Mouse (Mus musculus): Measurements from ENCODE around the gene Rpl15. TPM values are rescaled to one million over a fixed set of nuclear protein-coding genes. Genes with fewer than 3 reads are reported as not detected.
"Not testable (repeated sequence)": the region's sequence is repeated elsewhere in the genome, so short reads cannot be mapped to it uniquely, and the experiment has no call there.

Gene Rpl15
- polyA plus RNA-seq, 1 experiment from 2014 or later: 366 TPM

- no peaks in the 10 kb centered on the region for H3K9me3 ChIP-seq (ENCODE audit: low read length)
- H3K4me2 ChIP-seq (replicated peaks; ENCODE audit: low read depth, low read length): no peak overlapping the region
- H3K27me3 ChIP-seq (ENCODE audit: insufficient read depth, low read length): no peaks in the 10 kb centered on the region
- no peak overlapping the region for H3K27ac ChIP-seq (ENCODE audit: low read length)
- H3K9ac ChIP-seq (replicated peaks; ENCODE audit: low read length): no peak overlapping the region
- H3K4me3 ChIP-seq (ENCODE audit: low read length): no peak overlapping the region
- WGBS: 75% methylated on average over 3 of the region's 3 CpGs
- no peak for ATAC-seq (ENCODE audit: low FRiP score, low TSS enrichment)
- no peaks in the 10 kb centered on the region for H3K36me3 ChIP-seq (ENCODE audit: insufficient read depth, low read length)
- no peaks in the 10 kb centered on the region for H3K4me1 ChIP-seq (ENCODE audit: insufficient read depth, low read length)
Observed at GRCm38 (mm10) chr14:18292578-18292977, 21.4 kb upstream of the Rpl15 start.

- Histone ChIP-seq H3K9ac (replicated peaks; ENCODE audit: low read length) (no peak overlapping the region), H3K27me3 (ENCODE audit: insufficient read depth, low read length) (no peaks in the 10 kb centered on the region), H3K36me3 (ENCODE audit: insufficient read depth, low read length) (no peaks in the 10 kb centered on the region), H3K4me2 (replicated peaks; ENCODE audit: low read depth, low read length) (no peak overlapping the region), H3K4me1 (ENCODE audit: insufficient read depth, low read length) (no peaks in the 10 kb centered on the region), H3K27ac (ENCODE audit: low read length) (no peak overlapping the region), H3K9me3 (ENCODE audit: low read length) (no peaks in the 10 kb centered on the region), H3K4me3 (ENCODE audit: low read length) (no peak overlapping the region)
- ATAC-seq (ENCODE audit: low FRiP score, low TSS enrichment): no peak
- WGBS: 90% methylated on average over 3 of the region's 3 CpGs
Observed at GRCm38 (mm10) chr14:18292111-18292510, 20.9 kb upstream of the Rpl15 start.

- H3K9ac ChIP-seq (replicated peaks; ENCODE audit: low read length): no peak overlapping the region
- no peaks in the 10 kb centered on the region for H3K9me3 ChIP-seq (ENCODE audit: low read length)
- H3K27me3 ChIP-seq (ENCODE audit: insufficient read depth, low read length): no peaks in the 10 kb centered on the region
- ATAC-seq (ENCODE audit: low FRiP score, low TSS enrichment): no peak
- WGBS: 76% methylated on average over 2 of the region's 2 CpGs
- H3K27ac ChIP-seq (ENCODE audit: low read length): no peak overlapping the region
- H3K36me3 ChIP-seq (ENCODE audit: insufficient read depth, low read length): peaks cover 8% of the 10 kb centered on the region; the same call in 1 of the 2 replicates
- H3K4me1 ChIP-seq (ENCODE audit: insufficient read depth, low read length): no peaks in the 10 kb centered on the region
- no peak overlapping the region for H3K4me3 ChIP-seq (ENCODE audit: low read length)
- H3K4me2 ChIP-seq (replicated peaks; ENCODE audit: low read depth, low read length): no peak overlapping the region
Observed at GRCm38 (mm10) chr14:18287391-18287790, 16.2 kb upstream of the Rpl15 start.

- Histone ChIP-seq H3K4me2 (replicated peaks; ENCODE audit: low read depth, low read length) (no peak overlapping the region), H3K9me3 (ENCODE audit: low read length) (no peaks in the 10 kb centered on the region), H3K4me1 (ENCODE audit: insufficient read depth, low read length) (no peaks in the 10 kb centered on the region), H3K9ac (replicated peaks; ENCODE audit: low read length) (no peak overlapping the region), H3K27ac (ENCODE audit: low read length) (no peak overlapping the region), H3K4me3 (ENCODE audit: low read length) (no peak overlapping the region), H3K36me3 (ENCODE audit: insufficient read depth, low read length) (peaks cover 13% of the 10 kb centered on the region), H3K27me3 (ENCODE audit: insufficient read depth, low read length) (no peaks in the 10 kb centered on the region)
- WGBS: 84% methylated on average over 2 of the region's 2 CpGs
- no peak for ATAC-seq (ENCODE audit: low FRiP score, low TSS enrichment)
Observed at GRCm38 (mm10) chr14:18286441-18286840, 15.2 kb upstream of the Rpl15 start.

GRCm38 (mm10) chr14:18285476-18285875, 14.3 kb upstream of the Rpl15 start:
- no peak for ATAC-seq (ENCODE audit: low FRiP score, low TSS enrichment)
- Histone ChIP-seq H3K36me3 (ENCODE audit: insufficient read depth, low read length) (peaks cover 13% of the 10 kb centered on the region), H3K27ac (ENCODE audit: low read length) (no peak overlapping the region), H3K27me3 (ENCODE audit: insufficient read depth, low read length) (no peaks in the 10 kb centered on the region), H3K4me3 (ENCODE audit: low read length) (no peak overlapping the region), H3K9ac (replicated peaks; ENCODE audit: low read length) (no peak overlapping the region), H3K9me3 (ENCODE audit: low read length) (no peaks in the 10 kb centered on the region), H3K4me2 (replicated peaks; ENCODE audit: low read depth, low read length) (no peak overlapping the region), H3K4me1 (ENCODE audit: insufficient read depth, low read length) (no peaks in the 10 kb centered on the region)
- 92% methylated on average over 3 of the region's 3 CpGs for WGBS

GRCm38 (mm10) chr14:18284581-18284980, 13.4 kb upstream of the Rpl15 start:
- Histone ChIP-seq H3K9ac (replicated peaks; ENCODE audit: low read length) (no peak overlapping the region), H3K27me3 (ENCODE audit: insufficient read depth, low read length) (no peaks in the 10 kb centered on the region), H3K36me3 (ENCODE audit: insufficient read depth, low read length) (peaks cover 19% of the 10 kb centered on the region), H3K27ac (ENCODE audit: low read length) (no peak overlapping the region), H3K4me1 (ENCODE audit: insufficient read depth, low read length) (no peaks in the 10 kb centered on the region), H3K4me2 (replicated peaks; ENCODE audit: low read depth, low read length) (no peak overlapping the region), H3K9me3 (ENCODE audit: low read length) (no peaks in the 10 kb centered on the region), H3K4me3 (ENCODE audit: low read length) (no peak overlapping the region)
- 90% methylated on average over 2 of the region's 2 CpGs for WGBS
- ATAC-seq (ENCODE audit: low FRiP score, low TSS enrichment): no peak

GRCm38 (mm10) chr14:18280375-18280774, 9.2 kb upstream of the Rpl15 start:
- peaks cover 3% of the 10 kb centered on the region; the same call in 1 of the 2 replicates for H3K9me3 ChIP-seq (ENCODE audit: low read length)
- no peak overlapping the region for H3K27ac ChIP-seq (ENCODE audit: low read length)
- WGBS: 90% methylated on average over 5 of the region's 5 CpGs
- no peaks in the 10 kb centered on the region for H3K4me1 ChIP-seq (ENCODE audit: insufficient read depth, low read length)
- peaks cover 42% of the 10 kb centered on the region for H3K36me3 ChIP-seq (ENCODE audit: insufficient read depth, low read length)
- no peak overlapping the region for H3K4me2 ChIP-seq (replicated peaks; ENCODE audit: low read depth, low read length)
- no peak overlapping the region for H3K9ac ChIP-seq (replicated peaks; ENCODE audit: low read length)
- no peaks in the 10 kb centered on the region for H3K27me3 ChIP-seq (ENCODE audit: insufficient read depth, low read length)
- no peak overlapping the region for H3K4me3 ChIP-seq (ENCODE audit: low read length)
- no peak for ATAC-seq (ENCODE audit: low FRiP score, low TSS enrichment)

- 89% methylated on average over 1 of the region's 1 CpGs for WGBS
- H3K9ac ChIP-seq (replicated peaks; ENCODE audit: low read length): no peak overlapping the region
- H3K4me2 ChIP-seq (replicated peaks; ENCODE audit: low read depth, low read length): no peak overlapping the region
- no peak overlapping the region for H3K27ac ChIP-seq (ENCODE audit: low read length)
- no peak overlapping the region for H3K4me3 ChIP-seq (ENCODE audit: low read length)
- H3K4me1 ChIP-seq (ENCODE audit: insufficient read depth, low read length): peaks cover 6% of the 10 kb centered on the region; the same call in 1 of the 2 replicates
- ATAC-seq (ENCODE audit: low FRiP score, low TSS enrichment): no peak
- H3K36me3 ChIP-seq (ENCODE audit: insufficient read depth, low read length): peaks cover 25% of the 10 kb centered on the region
- no peaks in the 10 kb centered on the region for H3K27me3 ChIP-seq (ENCODE audit: insufficient read depth, low read length)
- peaks cover 3% of the 10 kb centered on the region; the same call in 1 of the 2 replicates for H3K9me3 ChIP-seq (ENCODE audit: low read length)
Observed at GRCm38 (mm10) chr14:18274526-18274925, 3.3 kb upstream of the Rpl15 start.

GRCm38 (mm10) chr14:18271666-18272065, 475 bp upstream of the Rpl15 start:
- Histone ChIP-seq H3K4me2 (replicated peaks; ENCODE audit: low read depth, low read length) (peak overlapping the region; percentile 63), H3K4me3 (ENCODE audit: low read length) (peak overlapping the region; percentile 94), H3K27ac (ENCODE audit: low read length) (no peak overlapping the region), H3K4me1 (ENCODE audit: insufficient read depth, low read length) (peaks cover 10% of the 10 kb centered on the region; the same call in 1 of the 2 replicates), H3K36me3 (ENCODE audit: insufficient read depth, low read length) (peaks cover 22% of the 10 kb centered on the region), H3K27me3 (ENCODE audit: insufficient read depth, low read length) (no peaks in the 10 kb centered on the region), H3K9me3 (ENCODE audit: low read length) (no peaks in the 10 kb centered on the region), H3K9ac (replicated peaks; ENCODE audit: low read length) (peak overlapping the region; percentile 75; the same call in 1 of the 2 replicates)
- 8% methylated on average over 7 of the region's 7 CpGs for WGBS
- peak; percentile 17; the same call in 1 of the 2 replicates for ATAC-seq (ENCODE audit: low FRiP score, low TSS enrichment)

GRCm38 (mm10) chr14:18269947-18270528, 1.2 kb downstream of the Rpl15 start:
- H3K27ac ChIP-seq (ENCODE audit: low read length): peak overlapping the region; percentile 84
- ATAC-seq (ENCODE audit: low FRiP score, low TSS enrichment); H3K27me3 ChIP-seq (ENCODE audit: insufficient read depth, low read length); H3K9me3 ChIP-seq (ENCODE audit: low read length): not testable (repeated sequence)
- peak overlapping the region; percentile 94 for H3K4me3 ChIP-seq (ENCODE audit: low read length)
- peaks cover 10% of the 10 kb centered on the region; the same call in 1 of the 2 replicates for H3K4me1 ChIP-seq (ENCODE audit: insufficient read depth, low read length)
- 0% methylated on average over 21 of the region's 24 CpGs for WGBS
- H3K4me2 ChIP-seq (replicated peaks; ENCODE audit: low read depth, low read length): peak overlapping the region; percentile 74
- H3K9ac ChIP-seq (replicated peaks; ENCODE audit: low read length): peak overlapping the region; percentile 99
- peaks cover 23% of the 10 kb centered on the region for H3K36me3 ChIP-seq (ENCODE audit: insufficient read depth, low read length)

All from kidney, embryonic 16.5 days (tissue).